Mouse (Mus musculus): ENCODE data around the gene 1700019N19Rik.

DNA sequence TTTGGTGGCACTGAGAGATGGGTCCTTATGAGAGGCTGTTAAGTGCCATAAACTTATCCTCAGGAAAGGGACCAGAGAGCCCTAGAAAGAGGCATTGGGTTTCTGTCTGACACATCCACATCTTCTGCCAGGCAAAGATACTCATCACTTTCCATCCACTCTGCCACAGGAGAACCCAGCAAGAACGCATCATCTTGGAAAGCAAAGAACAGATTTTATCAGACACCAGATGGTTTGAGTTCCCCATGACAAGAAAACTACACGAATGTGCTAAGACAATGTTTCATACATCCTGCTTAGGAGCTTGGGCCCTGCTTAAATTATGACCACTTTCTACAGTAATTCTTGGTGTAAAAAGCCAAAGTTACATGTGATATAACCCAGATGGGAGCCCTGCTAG lies 43.4 kb downstream of the 1700019N19Rik start:
- no peak for TF ChIP-seq CTCF (IDR thresholded peaks at IDR 0.05; ENCODE audit: low read depth)
- no peak for TF ChIP-seq EP300 (IDR thresholded peaks at IDR 0.05; ENCODE audit: low read depth)
